Mouse (Mus musculus): ENCODE measurements around the gene Cnst. TPM values are rescaled to one million over a fixed set of nuclear protein-coding genes. Genes with fewer than 3 reads are reported as not detected.

Gene Cnst
- polyA plus RNA-seq, 1 experiment from 2014 or later: 18.8 TPM

Other genes with a start within 250 kb of the Cnst start
- 18.8 and 18.9 TPM in 2 replicates for gene Smyd3, start 28.3 kb upstream of the Cnst start, polyA plus RNA-seq (2015; fragmentation: Nextera tagmentation; extraction: Ambion mirVana)
- 25.8 and 31.0 TPM in 2 replicates for gene Tfb2m, start 103 bp upstream of the Cnst start, polyA plus RNA-seq (2015; fragmentation: Nextera tagmentation; extraction: Ambion mirVana)
- 55.2 and 65.1 TPM in 2 replicates for gene Sccpdh, start 121.8 kb downstream of the Cnst start, polyA plus RNA-seq (2015; fragmentation: Nextera tagmentation; extraction: Ambion mirVana)
- gene Kif28, start 198.9 kb downstream of the Cnst start, polyA plus RNA-seq (2015; fragmentation: Nextera tagmentation; extraction: Ambion mirVana): 0.04 TPM in 1 of 2 replicates, not detected in the other